Mouse (Mus musculus): ENCODE data around the gene G6pc3. TPM values are rescaled to one million over a fixed set of nuclear protein-coding genes. Genes with fewer than 3 reads are reported as not detected.

G6pc3 gene
- total RNA-seq, 2 experiments from 2014 or later: 40.3 to 41.8 TPM

DNA sequence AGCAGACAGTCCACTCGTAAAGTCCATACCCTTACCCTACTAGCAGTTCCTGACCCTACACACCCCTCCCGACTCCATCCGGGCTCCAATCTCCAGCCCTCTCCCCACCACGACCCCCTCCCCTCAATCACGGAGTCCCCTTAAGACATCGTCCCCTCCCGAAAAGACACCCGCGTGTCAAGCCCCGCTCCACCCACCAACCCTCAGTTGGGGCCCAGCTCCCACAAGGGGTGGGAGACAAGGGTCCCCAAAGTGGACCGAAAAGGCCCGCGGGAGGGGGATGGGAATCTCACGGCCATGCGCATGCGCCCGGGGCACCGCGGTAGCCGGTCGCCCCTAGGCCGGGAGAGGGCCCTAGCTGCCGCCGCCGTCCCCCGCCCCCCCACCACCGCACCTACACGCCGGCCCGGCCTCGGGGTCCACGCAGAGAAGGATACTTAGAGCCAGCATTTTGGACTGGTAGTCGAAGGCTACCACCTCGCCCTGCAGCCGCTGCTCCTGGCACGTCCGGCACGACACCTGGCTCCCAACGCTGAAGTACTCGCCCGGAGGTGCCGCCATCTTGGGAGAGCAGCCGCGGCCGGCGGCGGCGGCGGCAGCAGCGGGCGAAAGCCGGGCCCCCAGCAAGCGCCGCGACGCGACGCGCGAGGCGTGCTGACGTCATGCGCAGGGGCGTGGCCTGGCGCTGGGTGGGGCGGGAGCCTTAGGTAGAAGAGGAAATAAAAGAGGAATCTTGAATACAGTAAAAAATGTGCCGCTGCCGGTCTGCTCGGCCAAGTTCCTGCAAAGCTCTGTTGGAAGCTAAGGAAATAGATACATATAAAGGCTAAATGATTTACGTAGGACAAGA lies 4.5 kb upstream of the G6pc3 start, which contains the start of gene Lsm12:
TSS of gene Lsm12 (minus strand) at position 651 of the 850 bp plus-strand sequence.
- intact Hi-C loops (cut with DNase I): loop anchor here (2.0 kb wide), 1 partner anchor 64 kb away; the partner anchor contains the start of gene BC030867

DNA sequence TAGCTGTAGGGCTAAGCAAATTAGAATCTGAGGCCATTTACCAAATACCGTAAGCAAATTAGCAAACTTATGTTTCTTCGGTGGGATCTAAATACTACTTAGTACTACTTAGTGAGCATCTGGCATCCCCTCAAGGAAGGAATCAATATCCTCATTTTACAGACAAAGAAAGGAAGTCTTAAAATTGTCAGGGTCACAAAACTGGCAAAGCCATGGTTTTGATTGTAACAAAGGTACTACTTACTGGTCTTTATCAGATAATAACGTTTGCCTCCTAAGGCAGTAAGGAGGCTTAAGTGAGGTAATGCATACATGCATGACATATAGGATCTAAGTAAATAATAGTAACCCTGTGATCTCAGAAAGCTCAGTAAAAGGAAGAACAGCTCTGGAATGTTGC lies 3.7 kb upstream of the G6pc3 start:
- DNase-seq (ENCODE audit: low spot score): no peak
- intact Hi-C loops (cut with DNase I): loop anchor here (2.0 kb wide), 1 partner anchor 63 kb away; the partner anchor contains the start of gene BC030867

More for the DNA sequence above, 4.5 kb upstream of the G6pc3 start, which contains the start of gene Lsm12:
- peak; percentile 91 for DNase-seq (ENCODE audit: low spot score)

GRCm38 (mm10) chr11:102186235-102186634 lies 3.2 kb upstream of the G6pc3 start:
- DNase-seq (ENCODE audit: low spot score): no peak
- intact Hi-C loops (cut with DNase I): no loop called here

GRCm38 (mm10) chr11:102188980-102189379 lies 440 bp upstream of the G6pc3 start:
- intact Hi-C loops (cut with DNase I): loop anchor here (2.0 kb wide), 1 partner anchor 40 kb away; no protein-coding TSS in a partner anchor
- DNase-seq (ENCODE audit: low spot score): no peak

GRCm38 (mm10) chr11:102190848-102191247 lies 1.4 kb downstream of the G6pc3 start:
- DNase-seq (ENCODE audit: low spot score): no peak
- intact Hi-C loops (cut with DNase I): no loop called here

GRCm38 (mm10) chr11:102193657-102194440 lies 4.4 kb downstream of the G6pc3 start:
- intact Hi-C loops (cut with DNase I): loop anchor here (2.0 kb wide), 1 partner anchor 13 kb away; no protein-coding TSS in a partner anchor
- no peak for DNase-seq (ENCODE audit: low spot score)

- DNase-seq (ENCODE audit: low spot score): no peak
- intact Hi-C loops (cut with DNase I): no loop called here
Measured at GRCm38 (mm10) chr11:102196018-102196797, 6.8 kb downstream of the G6pc3 start.

GRCm38 (mm10) chr11:102198245-102198644 lies 8.8 kb downstream of the G6pc3 start:
- DNase-seq (ENCODE audit: low spot score): no peak
- intact Hi-C loops (cut with DNase I): no loop called here

GRCm38 (mm10) chr11:102199856-102200255 lies 10.4 kb downstream of the G6pc3 start:
- intact Hi-C loops (cut with DNase I): no loop called here
- no peak for DNase-seq (ENCODE audit: low spot score)

GRCm38 (mm10) chr11:102201408-102201821 lies 12.0 kb downstream of the G6pc3 start:
- intact Hi-C loops (cut with DNase I): no loop called here
- DNase-seq (ENCODE audit: low spot score): no peak

GRCm38 (mm10) chr11:102206481-102206880 lies 17.1 kb downstream of the G6pc3 start:
- no peak for DNase-seq (ENCODE audit: low spot score)
- intact Hi-C loops (cut with DNase I): loop anchor here (2.0 kb wide), 1 partner anchor 14 kb away; no protein-coding TSS in a partner anchor

DNA sequence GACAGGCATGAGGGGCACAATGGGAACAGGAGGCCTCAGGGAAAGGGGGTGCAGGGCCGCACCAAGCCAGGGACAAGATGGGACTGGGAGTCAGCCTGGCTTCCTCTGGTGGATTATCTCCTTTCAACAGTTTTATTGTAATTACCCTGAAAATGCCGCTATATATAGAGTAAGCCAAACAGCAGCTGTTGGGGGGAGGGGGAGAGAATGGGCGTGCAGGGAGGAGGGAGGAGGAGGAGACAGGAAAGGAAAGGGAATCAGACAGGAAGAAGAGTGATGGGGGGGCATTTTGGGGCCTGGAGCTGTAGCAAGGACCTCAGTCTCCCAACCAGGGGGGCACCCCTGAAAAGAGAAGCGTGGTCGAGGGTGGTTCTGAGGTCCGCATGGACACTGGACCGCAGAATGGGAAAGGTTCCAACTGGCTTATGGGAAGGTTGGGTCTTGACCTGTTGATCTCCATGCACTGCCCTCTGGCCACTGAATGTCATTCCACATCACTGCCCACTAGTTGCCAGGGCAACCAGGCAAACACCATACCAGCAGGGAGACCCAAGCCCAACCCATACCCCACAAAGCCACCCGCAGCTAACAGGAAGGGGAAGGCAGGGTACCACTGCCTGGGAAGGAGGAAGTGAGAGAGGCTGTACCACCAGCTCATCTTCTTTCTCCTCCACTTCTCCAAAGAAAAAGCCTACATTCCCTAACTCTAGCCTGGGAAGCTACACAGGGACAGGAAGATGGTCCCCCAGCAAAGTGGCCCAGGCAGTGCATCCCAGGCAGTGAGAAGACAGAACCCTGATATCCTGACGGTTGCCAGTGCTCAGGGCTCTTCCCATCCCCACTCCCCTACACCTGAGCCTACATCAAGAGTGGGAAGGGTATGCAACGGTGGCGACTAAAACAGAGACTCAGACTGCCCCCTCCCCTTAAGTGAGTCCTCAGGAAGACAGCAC lies 18.7 kb downstream of the G6pc3 start:
- DNase-seq (ENCODE audit: low spot score): no peak
- intact Hi-C loops (cut with DNase I): loop anchor here (2.0 kb wide), 1 partner anchor 15 kb away; no protein-coding TSS in a partner anchor

- intact Hi-C loops (cut with DNase I): no loop called here
- no peak for DNase-seq (ENCODE audit: low spot score)
Measured at GRCm38 (mm10) chr11:102208846-102209245, 19.4 kb downstream of the G6pc3 start.

DNA sequence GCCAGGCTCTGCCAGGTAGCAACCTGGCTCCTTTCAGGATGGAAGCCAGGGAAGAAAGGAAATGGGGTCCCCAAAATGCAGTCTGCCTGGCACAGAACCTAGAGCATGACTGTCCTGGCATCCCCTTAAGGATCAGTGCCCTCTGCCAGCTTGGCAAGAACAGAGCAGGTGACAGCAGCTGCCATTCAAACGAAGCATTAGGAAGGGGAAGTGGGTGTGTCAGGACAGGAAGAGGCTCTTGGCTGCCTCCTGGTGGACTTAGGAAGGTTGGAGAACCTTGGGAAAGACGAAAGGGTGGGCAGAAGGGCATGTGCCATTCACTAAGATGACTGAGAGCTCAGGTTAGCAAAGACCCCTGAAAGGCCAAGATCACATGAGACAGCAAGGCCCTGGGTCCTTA lies 20.3 kb downstream of the G6pc3 start:
- intact Hi-C loops (cut with DNase I): no loop called here

DNA sequence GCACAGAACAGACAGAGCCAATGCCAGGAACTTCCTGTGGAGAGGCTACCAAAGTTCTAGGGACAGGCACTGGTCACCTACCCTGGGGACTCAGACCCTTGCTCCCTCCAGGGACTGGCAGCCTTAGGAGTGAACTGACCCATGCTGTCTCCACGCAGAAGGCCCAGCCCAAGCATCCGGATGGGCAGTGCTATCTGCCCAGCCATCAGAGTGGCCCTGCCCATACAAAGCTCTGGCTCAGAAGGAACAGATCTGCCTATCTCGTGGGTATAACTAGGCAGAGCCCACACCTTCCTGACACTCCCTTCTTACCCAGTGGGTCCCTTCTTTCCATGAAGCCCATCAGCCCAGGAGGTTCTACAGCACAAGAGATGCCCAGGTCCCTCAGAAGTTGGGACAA lies 20.8 kb downstream of the G6pc3 start:
- no peak for DNase-seq (ENCODE audit: low spot score)
- intact Hi-C loops (cut with DNase I): no loop called here

More for the DNA sequence above, 20.3 kb downstream of the G6pc3 start:
- DNase-seq (ENCODE audit: low spot score): no peak

DNA sequence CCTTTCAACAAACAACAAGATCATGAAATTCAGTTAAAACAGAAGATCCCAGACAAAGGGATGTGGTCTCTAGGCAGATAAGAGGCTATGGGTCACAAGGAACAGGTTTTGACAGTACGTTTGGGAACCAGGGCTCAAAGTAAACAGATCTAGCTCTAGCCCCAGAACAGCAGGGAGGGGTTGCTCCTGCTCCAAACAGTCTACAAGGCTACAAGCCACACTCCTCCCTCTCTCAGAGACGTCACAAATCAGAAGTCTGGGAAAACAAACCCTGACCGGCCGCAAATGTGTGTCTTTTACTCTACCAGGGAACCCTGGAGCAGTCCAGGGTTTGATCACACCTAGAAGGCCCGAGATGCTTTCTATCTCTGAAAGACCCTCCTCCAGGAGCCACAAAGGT lies 21.6 kb downstream of the G6pc3 start:
- intact Hi-C loops (cut with DNase I): no loop called here

DNA sequence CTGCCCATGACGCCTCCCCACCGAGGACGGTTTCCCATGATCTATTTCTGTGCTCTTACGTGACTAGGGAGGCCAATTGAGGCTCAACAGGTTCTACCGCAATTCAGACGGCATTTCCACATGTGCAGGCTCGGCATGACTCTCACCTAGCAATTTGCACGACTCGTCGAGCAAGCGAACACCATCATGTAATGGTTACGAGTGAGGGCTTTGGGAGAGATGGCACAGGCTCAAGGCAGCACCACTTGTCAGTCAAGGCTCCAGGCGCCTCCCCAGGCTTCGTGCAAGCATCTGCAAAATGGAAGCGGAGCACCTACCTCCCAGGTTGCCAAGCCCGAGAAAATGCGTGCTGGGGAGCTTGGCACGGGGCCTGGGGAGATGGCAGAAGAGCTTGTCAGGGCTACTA lies 22.5 kb downstream of the G6pc3 start:
- DNase-seq (ENCODE audit: low spot score): no peak

More for the DNA sequence above, 21.6 kb downstream of the G6pc3 start:
- DNase-seq (ENCODE audit: low spot score): no peak

DNA sequence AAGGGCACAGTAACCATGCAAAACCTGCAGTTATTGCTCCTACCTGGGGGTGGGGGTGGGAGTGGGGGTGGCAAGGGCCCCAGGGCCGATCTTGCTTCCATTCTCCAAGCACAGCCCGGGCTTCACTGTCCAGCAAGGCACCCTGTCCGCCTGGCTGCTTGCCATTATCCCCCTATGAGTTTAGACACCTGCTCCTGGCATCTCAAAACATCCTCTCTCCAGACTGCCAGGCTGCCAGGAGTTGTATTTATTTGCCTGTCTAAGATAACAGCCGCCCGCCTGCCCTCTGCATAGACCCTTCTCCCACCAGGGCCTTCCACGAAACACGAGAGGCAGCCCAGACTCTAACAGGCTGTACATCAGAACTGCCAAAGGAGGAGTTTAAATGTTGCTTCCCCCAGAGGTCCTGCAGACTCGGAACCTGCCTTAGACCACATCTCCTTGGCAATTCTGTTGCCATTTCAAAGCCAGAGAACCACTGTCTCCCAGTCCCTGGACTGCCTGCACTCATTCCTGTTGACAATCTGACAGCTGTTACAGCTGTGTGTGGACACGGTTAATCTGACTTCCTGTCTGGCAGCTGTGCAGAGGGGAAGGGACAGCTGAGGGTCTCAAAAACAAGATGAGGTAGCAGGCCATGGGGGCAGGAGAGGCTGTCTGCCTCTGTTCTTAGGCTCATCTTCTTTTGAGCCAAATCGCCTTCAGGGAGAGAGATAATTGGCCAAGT lies 25.2 kb downstream of the G6pc3 start:
- intact Hi-C loops (cut with DNase I): loop anchor here (5.0 kb wide), 1 partner anchor 218 kb away; the partner anchor contains the start of gene Grn
- no peak for DNase-seq (ENCODE audit: low spot score)

More for the DNA sequence above, 22.5 kb downstream of the G6pc3 start:
- intact Hi-C loops (cut with DNase I): no loop called here

Measured in heart, postnatal 25 days (tissue).